Mouse (Mus musculus): Measurements from ENCODE around the gene Ciart. TPM values are rescaled to one million over a fixed set of nuclear protein-coding genes. Genes with fewer than 3 reads are reported as not detected.
A peak's percentile ranks its signal among the peaks of the same experiment; 100 is the strongest.
"Not testable (repeated sequence)": the region's sequence is repeated elsewhere in the genome, so short reads cannot be mapped to it uniquely, and the experiment has no call there.

Gene Ciart
- polyA plus RNA-seq, 1 experiment: 0.72 TPM

GRCm38 (mm10) chr3:95925087-95925486, 43.0 kb upstream of the Ciart start:
- TF ChIP-seq CTCF (IDR thresholded peaks at IDR 0.05; ENCODE audit: extremely low read depth, insufficient read length, insufficient replicate concordance, low read depth, low read length): no peak
- no peak for TF ChIP-seq POLR2A (IDR thresholded peaks at IDR 0.05; ENCODE audit: low read depth, low read length)
- WGBS: 78% methylated on average over 5 of the region's 5 CpGs
- Histone ChIP-seq H3K4me3 (ENCODE audit: low read depth, low read length) (no peak overlapping the region), H3K27me3 (ENCODE audit: control insufficient read depth, insufficient read depth, low read length) (no peaks in the 10 kb centered on the region), H3K27ac (ENCODE audit: insufficient read depth, low read depth, low read length) (no peak overlapping the region), H3K4me1 (ENCODE audit: control insufficient read depth, insufficient read depth, insufficient read length, low read length) (0 out of 2 replicates have a peak, but pooled peaks cover 3% of the 10 kb centered on the region), H3K36me3 (ENCODE audit: control insufficient read depth, insufficient read depth, low read length) (no peaks in the 10 kb centered on the region)

GRCm38 (mm10) chr3:95924185-95924584, 42.1 kb upstream of the Ciart start:
- 0 out of 2 replicates have a peak, but pooled peaks cover 3% of the 10 kb centered on the region for H3K4me1 ChIP-seq (ENCODE audit: control insufficient read depth, insufficient read depth, insufficient read length, low read length)
- H3K4me3 ChIP-seq (ENCODE audit: low read depth, low read length): no peak overlapping the region
- no peaks in the 10 kb centered on the region for H3K27me3 ChIP-seq (ENCODE audit: control insufficient read depth, insufficient read depth, low read length)
- TF ChIP-seq POLR2A (IDR thresholded peaks at IDR 0.05; ENCODE audit: low read depth, low read length) (no peak), CTCF (IDR thresholded peaks at IDR 0.05; ENCODE audit: extremely low read depth, insufficient read length, insufficient replicate concordance, low read depth, low read length) (no peak)
- H3K27ac ChIP-seq (ENCODE audit: insufficient read depth, low read depth, low read length): no peak overlapping the region
- H3K36me3 ChIP-seq (ENCODE audit: control insufficient read depth, insufficient read depth, low read length): no peaks in the 10 kb centered on the region
- 57% methylated on average over 4 of the region's 4 CpGs for WGBS

- not testable (repeated sequence) for H3K36me3 ChIP-seq (ENCODE audit: control insufficient read depth, insufficient read depth, low read length); H3K27me3 ChIP-seq (ENCODE audit: control insufficient read depth, insufficient read depth, low read length); H3K27ac ChIP-seq (ENCODE audit: insufficient read depth, low read depth, low read length); H3K4me3 ChIP-seq (ENCODE audit: low read depth, low read length); H3K4me1 ChIP-seq (ENCODE audit: control insufficient read depth, insufficient read depth, insufficient read length, low read length)
- WGBS: 76% methylated on average over 7 of the region's 7 CpGs
These were observed 41.4 kb upstream of the Ciart start for GRCm38 (mm10) chr3:95923429-95923828.

GRCm38 (mm10) chr3:95920532-95920931, 38.5 kb upstream of the Ciart start:
- H3K27me3 ChIP-seq (ENCODE audit: control insufficient read depth, insufficient read depth, low read length); H3K4me3 ChIP-seq (ENCODE audit: low read depth, low read length); H3K27ac ChIP-seq (ENCODE audit: insufficient read depth, low read depth, low read length); H3K4me1 ChIP-seq (ENCODE audit: control insufficient read depth, insufficient read depth, insufficient read length, low read length); H3K36me3 ChIP-seq (ENCODE audit: control insufficient read depth, insufficient read depth, low read length): not testable (repeated sequence)
- 64% methylated on average over 2 of the region's 2 CpGs for WGBS

GRCm38 (mm10) chr3:95916760-95917159, 34.7 kb upstream of the Ciart start:
- no peak for TF ChIP-seq CTCF (IDR thresholded peaks at IDR 0.05; ENCODE audit: extremely low read depth, insufficient read length, insufficient replicate concordance, low read depth, low read length)
- no peak for TF ChIP-seq POLR2A (IDR thresholded peaks at IDR 0.05; ENCODE audit: low read depth, low read length)
- Histone ChIP-seq H3K4me3 (ENCODE audit: low read depth, low read length) (no peak overlapping the region), H3K36me3 (ENCODE audit: control insufficient read depth, insufficient read depth, low read length) (no peaks in the 10 kb centered on the region), H3K4me1 (ENCODE audit: control insufficient read depth, insufficient read depth, insufficient read length, low read length) (no peaks in the 10 kb centered on the region), H3K27me3 (ENCODE audit: control insufficient read depth, insufficient read depth, low read length) (no peaks in the 10 kb centered on the region), H3K27ac (ENCODE audit: insufficient read depth, low read depth, low read length) (no peak overlapping the region)
- 61% methylated on average over 7 of the region's 7 CpGs for WGBS

GRCm38 (mm10) chr3:95914706-95915105, 32.7 kb upstream of the Ciart start:
- Histone ChIP-seq H3K27ac (ENCODE audit: insufficient read depth, low read depth, low read length) (no peak overlapping the region), H3K4me1 (ENCODE audit: control insufficient read depth, insufficient read depth, insufficient read length, low read length) (no peaks in the 10 kb centered on the region), H3K27me3 (ENCODE audit: control insufficient read depth, insufficient read depth, low read length) (no peaks in the 10 kb centered on the region), H3K4me3 (ENCODE audit: low read depth, low read length) (no peak overlapping the region), H3K36me3 (ENCODE audit: control insufficient read depth, insufficient read depth, low read length) (no peaks in the 10 kb centered on the region)
- WGBS: 60% methylated on average over 4 of the region's 4 CpGs
- TF ChIP-seq CTCF (IDR thresholded peaks at IDR 0.05; ENCODE audit: extremely low read depth, insufficient read length, insufficient replicate concordance, low read depth, low read length) (no peak), POLR2A (IDR thresholded peaks at IDR 0.05; ENCODE audit: low read depth, low read length) (no peak)

GRCm38 (mm10) chr3:95907613-95908012, 25.6 kb upstream of the Ciart start:
- Histone ChIP-seq H3K27me3 (ENCODE audit: control insufficient read depth, insufficient read depth, low read length) (peaks cover 21% of the 10 kb centered on the region), H3K36me3 (ENCODE audit: control insufficient read depth, insufficient read depth, low read length) (no peaks in the 10 kb centered on the region), H3K4me1 (ENCODE audit: control insufficient read depth, insufficient read depth, insufficient read length, low read length) (peaks cover 3% of the 10 kb centered on the region), H3K27ac (ENCODE audit: insufficient read depth, low read depth, low read length) (no peak overlapping the region), H3K4me3 (ENCODE audit: low read depth, low read length) (no peak overlapping the region)
- TF ChIP-seq CTCF (IDR thresholded peaks at IDR 0.05; ENCODE audit: extremely low read depth, insufficient read length, insufficient replicate concordance, low read depth, low read length) (no peak), POLR2A (IDR thresholded peaks at IDR 0.05; ENCODE audit: low read depth, low read length) (no peak)
- WGBS: 49% methylated on average over 4 of the region's 4 CpGs

GRCm38 (mm10) chr3:95906860-95907259, 24.8 kb upstream of the Ciart start:
- Histone ChIP-seq H3K36me3 (ENCODE audit: control insufficient read depth, insufficient read depth, low read length) (no peaks in the 10 kb centered on the region), H3K4me3 (ENCODE audit: low read depth, low read length) (peak overlapping the region; percentile 47), H3K4me1 (ENCODE audit: control insufficient read depth, insufficient read depth, insufficient read length, low read length) (peaks cover 3% of the 10 kb centered on the region), H3K27me3 (ENCODE audit: control insufficient read depth, insufficient read depth, low read length) (peaks cover 21% of the 10 kb centered on the region), H3K27ac (ENCODE audit: insufficient read depth, low read depth, low read length) (no peak overlapping the region)
- TF ChIP-seq CTCF (IDR thresholded peaks at IDR 0.05; ENCODE audit: extremely low read depth, insufficient read length, insufficient replicate concordance, low read depth, low read length) (peak; percentile 92; the same call in 1 of the 2 replicates), POLR2A (IDR thresholded peaks at IDR 0.05; ENCODE audit: low read depth, low read length) (no peak)
- 1% methylated on average over 12 of the region's 12 CpGs for WGBS

Measured in small intestine, adult 2 months (tissue).